Mouse (Mus musculus): Measurements from ENCODE around the gene Leng8.
"Not testable (repeated sequence)": the region's sequence is repeated elsewhere in the genome, so short reads cannot be mapped to it uniquely, and the experiment has no call there.

Leng8 gene

DNA sequence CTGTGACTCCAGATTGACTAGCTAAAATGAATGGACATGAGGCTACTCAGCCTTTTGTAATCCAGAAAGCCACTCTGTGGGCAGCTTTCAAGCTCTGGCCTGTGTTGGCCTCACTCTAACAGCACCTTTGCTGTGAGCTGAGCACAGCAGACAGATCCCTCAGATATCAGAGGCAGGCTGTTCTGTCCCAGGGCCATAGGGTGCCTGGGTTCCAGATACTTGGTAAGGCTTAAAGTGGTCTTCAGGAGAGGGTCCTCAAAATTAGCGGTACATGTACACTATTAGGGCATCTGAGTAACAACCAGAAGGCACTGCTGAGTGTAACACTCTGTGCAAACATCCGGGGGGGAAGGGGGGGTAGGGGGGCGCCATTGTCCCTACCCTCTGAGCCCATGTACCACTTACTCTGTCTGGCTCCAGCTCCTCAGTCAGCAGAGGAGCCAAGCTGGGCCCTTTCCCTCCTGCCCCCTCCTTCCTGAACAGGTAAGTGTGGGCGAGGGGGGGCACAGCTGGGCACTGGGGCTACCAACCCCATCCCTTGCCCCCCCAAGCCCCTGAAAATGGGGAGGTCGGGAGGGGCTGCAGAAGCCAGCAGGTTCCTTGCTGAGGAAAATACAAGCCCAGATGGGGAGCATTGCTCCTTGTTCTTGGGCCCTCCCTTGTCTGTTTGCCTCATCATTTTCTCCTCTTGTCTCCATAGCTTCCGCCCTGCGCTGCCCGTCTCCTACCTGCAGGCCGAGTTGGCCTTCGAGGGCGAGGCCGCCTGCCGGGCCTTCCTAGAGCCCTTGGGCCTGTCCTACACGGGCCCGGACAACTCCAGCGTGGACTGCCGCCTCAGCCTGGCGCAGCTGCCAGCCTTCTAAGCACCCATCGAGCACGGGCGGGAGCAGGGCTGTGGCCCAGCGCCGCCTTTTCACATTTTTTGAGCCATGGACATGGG, 9.7 kb downstream of the Leng8 start:
- DNase-seq (ENCODE audit: low spot score in 2 of 2), result peak in 1 of 2 experiments; percentile 2

DNA sequence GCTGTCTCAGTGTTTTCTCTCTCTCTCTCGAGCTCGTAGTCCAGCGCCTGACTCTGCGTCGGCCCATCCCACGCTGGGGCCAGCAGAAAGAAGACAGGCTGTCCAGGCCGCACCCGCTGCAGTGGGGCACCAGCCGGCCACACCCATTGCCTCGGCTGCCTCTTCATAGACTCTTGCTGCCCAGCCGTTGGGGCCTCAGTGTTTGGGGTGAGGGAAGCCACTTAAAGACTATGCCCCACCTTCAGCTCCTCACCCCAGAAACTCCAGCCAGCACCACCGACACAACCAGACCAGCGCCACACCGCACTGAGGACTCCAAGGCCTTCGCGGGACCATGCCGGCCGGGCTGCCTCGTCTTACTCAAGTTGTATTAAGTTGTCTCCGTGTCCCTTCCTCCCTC, 10.5 kb downstream of the Leng8 start:
- DNase-seq (ENCODE audit: low spot score in 2 of 2), result no peak

DNA sequence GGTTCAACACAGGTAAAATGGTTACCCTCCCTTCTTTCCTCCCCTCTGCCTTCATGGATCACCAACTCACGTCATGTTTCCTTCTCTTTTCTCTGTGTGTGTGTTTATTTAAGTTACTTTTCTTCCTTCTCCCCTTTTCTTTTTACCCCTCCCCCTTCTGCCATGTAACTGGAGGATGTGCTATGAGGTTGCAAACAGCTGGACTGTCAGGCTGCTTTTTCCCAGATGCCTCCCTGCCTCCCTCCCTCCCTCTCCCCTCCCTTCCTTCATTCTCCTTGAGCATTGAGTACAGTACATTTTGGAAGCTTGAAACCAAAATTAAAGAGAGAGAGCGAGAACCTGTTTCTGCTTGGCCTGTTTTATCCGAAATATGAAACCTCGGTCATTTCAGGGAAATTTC, 11.0 kb downstream of the Leng8 start:
- no peak for DNase-seq (ENCODE audit: low spot score in 2 of 2)

- no peak for DNase-seq (ENCODE audit: low spot score in 2 of 2)
These were observed 11.7 kb downstream of the Leng8 start for GRCm38 (mm10) chr7:4148341-4149208.

GRCm38 (mm10) chr7:4149209-4150054, 12.6 kb downstream of the Leng8 start:
- peak; percentile 81 to 84 for DNase-seq (ENCODE audit: low spot score in 2 of 2)

DNA sequence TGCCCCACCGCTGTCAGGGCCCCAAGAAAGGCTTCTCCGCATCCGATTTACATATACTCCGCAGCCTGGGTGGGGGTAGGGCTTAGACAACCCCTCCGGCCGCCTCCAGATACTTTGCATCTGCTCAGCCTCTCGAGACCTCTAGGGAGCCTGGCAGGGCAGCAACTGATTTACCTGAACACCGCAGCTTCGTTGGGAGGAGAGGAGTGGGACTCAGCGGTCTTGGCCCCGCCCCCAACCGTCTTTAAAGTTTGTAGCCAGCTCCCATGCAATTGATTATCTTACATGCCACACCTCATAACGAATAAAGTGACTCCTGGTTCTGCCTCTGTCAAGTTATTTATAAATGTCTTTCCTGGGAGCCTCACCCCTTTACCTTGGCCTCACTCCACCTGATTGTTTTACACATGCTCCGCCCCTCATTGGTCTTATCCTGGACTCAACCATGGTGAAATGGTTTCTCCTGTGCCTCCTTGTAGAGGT, 13.3 kb downstream of the Leng8 start, which contains the start of gene Leng9:
TSS of gene Leng9 (minus strand) at position 316 of the 483 bp plus-strand sequence.
- DNase-seq (ENCODE audit: low spot score in 2 of 2), result no peak

- no peak for DNase-seq (ENCODE audit: low spot score in 2 of 2)
These were observed 14.0 kb downstream of the Leng8 start for GRCm38 (mm10) chr7:4150811-4151221.

DNA sequence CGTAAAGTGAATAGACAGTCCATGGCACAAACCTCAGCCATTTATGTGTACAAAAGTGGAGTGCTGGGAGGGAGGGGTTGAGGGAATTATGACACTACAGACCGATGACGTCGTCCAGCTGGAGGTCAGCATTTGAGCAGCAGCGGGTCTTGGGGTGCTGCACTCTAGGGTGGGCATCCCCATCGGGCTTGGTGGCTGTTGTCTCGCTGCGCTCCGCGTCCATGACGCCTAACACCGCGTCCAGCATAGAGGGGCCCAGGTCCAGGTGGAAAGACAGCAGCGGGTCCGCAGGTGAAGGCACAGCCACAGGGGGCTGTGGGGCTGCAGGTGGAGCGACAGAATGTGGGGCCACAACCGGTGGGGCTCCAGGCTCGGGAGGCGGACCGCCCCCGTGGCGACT, 14.4 kb downstream of the Leng8 start:
- no peak for DNase-seq (ENCODE audit: low spot score in 2 of 2)

DNA sequence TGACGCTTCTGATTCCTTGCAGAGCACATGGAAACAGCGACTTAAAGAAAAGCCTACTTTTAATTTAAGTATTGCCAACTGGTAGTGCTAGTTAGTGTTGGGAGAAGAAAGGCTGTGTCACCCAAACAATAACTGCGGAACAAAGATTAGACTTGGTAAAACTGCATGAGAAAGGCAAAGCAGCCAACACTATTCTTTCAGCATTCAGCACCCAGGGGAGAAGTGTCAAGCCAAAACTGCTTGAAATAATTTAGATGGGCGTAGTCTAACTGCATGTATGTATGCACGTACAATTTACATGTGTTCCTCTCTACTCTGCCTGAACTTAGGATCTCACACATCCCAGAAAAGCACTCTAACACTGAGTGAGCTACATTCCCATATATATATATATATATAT, 17.5 kb downstream of the Leng8 start:
- no peak for DNase-seq (ENCODE audit: low spot score in 2 of 2)

DNA sequence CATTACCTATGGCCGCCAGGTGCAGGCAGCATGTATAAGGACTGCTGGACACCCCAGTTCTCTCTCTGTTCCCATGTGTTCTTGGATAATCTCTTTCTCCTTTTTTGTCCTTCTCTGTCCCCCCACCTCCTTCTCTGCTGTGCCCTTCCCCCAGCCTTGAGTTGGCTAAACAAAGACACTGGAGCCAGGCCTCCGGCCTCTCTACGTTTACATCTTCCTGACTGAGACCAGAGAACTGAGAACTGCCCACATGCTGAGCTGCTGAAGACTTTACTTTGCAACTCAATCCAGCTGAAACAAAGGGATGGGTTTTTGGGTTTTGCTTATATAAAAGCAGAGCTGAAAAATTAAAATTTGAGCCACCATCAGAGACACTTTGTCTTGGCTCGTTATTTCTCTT, 18.1 kb downstream of the Leng8 start:
- DNase-seq (ENCODE audit: low spot score in 2 of 2), result no peak

DNA sequence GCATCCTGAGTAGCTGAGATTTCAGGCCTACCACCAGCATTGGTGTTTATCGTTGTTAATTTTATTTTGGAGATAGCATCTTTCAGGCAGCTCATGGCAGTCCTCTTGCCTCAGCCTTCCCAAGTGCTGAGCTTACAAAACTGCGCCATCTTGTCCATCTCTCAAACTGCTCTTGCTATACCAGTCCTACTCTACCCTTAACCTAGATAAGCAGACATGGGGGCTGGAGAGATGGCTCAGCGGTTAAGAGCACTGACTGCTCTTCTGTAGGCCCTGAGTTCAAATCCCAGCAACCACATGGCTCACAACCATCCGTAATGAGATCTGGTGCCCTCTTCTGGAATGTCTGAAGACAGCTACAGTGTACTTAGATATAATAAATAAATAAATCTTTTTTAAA, 24.8 kb downstream of the Leng8 start:
- DNase-seq (ENCODE audit: low spot score in 2 of 2), result not testable (repeated sequence)

- DNase-seq (ENCODE audit: low spot score in 2 of 2), result no peak
These were observed 26.8 kb downstream of the Leng8 start for GRCm38 (mm10) chr7:4163571-4164072.

GRCm38 (mm10) chr7:4164090-4164910, 27.5 kb downstream of the Leng8 start, which contains the start of gene Cdc42ep5:
Gene Cdc42ep5, minus strand, starts transcription at chr7:4164860.
- no peak for DNase-seq (ENCODE audit: low spot score in 2 of 2)

GRCm38 (mm10) chr7:4165286-4165685, 28.4 kb downstream of the Leng8 start:
- no peak for DNase-seq (ENCODE audit: low spot score in 2 of 2)

DNA sequence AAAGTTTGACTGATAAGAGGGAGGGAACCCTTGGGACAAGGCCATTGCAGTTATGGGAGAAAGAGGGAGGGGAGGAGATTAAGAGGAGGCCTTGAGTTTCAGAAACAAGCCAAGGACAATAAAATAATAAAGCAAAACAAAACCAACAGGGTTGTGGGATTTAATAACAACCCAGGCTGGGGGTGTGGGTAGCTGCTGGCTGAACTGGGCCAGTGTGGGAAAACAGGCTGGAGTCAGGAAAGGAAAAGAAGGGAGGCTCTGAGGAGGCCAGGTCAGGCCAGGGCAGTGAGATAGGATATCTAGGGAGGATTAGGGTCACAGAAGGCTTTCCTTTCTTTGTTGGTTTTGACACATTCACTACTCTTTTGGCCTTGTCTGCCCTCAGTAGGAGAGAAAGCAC, 30.3 kb downstream of the Leng8 start:
- no peak for DNase-seq (ENCODE audit: low spot score in 2 of 2)

- DNase-seq (ENCODE audit: low spot score in 2 of 2), result no peak
These were observed 33.5 kb downstream of the Leng8 start for GRCm38 (mm10) chr7:4170193-4170938.

DNA sequence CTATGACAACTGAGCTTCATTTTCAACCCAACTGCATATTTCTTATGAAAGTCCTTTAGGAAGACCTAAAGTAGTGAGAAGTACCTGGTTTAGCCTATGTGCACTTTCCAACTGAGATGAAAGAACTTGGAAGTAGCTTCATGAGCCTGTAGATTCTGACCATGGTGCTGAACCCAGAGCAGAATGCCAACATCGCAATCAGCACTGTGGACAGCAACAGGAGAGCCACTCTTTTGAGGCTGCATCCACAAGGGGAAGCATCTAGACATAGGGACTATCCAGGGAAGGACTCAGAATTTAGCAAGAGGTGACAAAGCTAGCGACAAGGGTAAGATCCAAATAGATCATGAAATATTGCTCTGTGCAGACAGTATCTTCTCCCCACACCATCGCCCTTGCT, 41.6 kb downstream of the Leng8 start:
- no peak for DNase-seq (ENCODE audit: low spot score in 2 of 2)

All from right cerebral cortex, postnatal 36 days (tissue).